Mouse (Mus musculus): ENCODE results near the gene Mtch1. TPM values are rescaled to one million over a fixed set of nuclear protein-coding genes. Genes with fewer than 3 reads are reported as not detected.
"Not testable (repeated sequence)": the region's sequence is repeated elsewhere in the genome, so short reads cannot be mapped to it uniquely, and the experiment has no call there.

Gene Mtch1
- total RNA-seq (2014; fragmentation: Nextera tagmentation), result 82.9 and 101 TPM in 2 replicates
- 78.7 and 86.7 TPM in 2 replicates for total RNA-seq (2017)
- 175 and 181 TPM in 2 replicates for polyA plus RNA-seq (2012)

DNA sequence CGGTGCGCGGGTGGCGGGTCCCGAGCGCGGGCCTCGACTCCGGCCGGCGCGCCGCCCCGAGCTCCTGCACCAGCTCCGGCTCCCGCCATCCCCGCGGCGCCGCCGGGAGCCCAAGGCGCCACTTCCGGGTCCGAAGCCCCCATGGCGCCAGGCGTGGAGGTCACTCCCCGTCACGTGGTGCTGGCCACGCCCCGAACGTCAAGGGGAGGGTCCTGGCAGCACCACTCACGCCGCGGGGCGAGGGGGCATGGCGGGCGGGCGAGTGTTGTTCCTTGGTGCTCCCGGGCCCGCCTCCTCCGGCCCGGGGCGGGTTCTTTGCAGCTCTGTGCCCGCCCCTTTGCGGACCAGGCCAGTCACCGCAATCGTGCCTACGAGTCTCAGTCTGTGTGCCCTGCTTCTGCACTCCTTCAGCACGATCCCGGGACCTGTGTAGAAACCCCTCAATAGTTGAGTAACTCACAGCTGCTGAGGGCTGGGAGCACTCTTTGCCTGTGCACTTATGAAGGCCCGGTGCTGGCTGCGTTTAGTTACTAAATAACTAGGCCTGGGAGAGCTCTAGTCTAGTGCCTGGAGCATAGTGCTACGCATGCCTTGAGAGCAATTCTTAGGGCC is at the start of gene Mtch1:
Gene Mtch1 (minus strand): TSS at position 290 of the 612 bp plus-strand sequence.
- Histone ChIP-seq H3K4me1 (ENCODE audit: insufficient read depth, low read depth, low read length) (peaks cover 38% of the 10 kb centered on the region), H3K4me3 (ENCODE audit: low read depth, low read length) (peak within 1 kb of the TSS; percentile 92), H3K36me3 (replicated peaks) (peaks cover 31% of the 10 kb centered on the region), H3K9me3 (replicated peaks) (no peaks in the 10 kb centered on the region), H3K27me3 (ENCODE audit: insufficient read depth, low read length) (peaks cover 2% of the 10 kb centered on the region; the same call in 1 of the 2 replicates)
- peak; percentile 98 for DNase-seq (ENCODE audit: low spot score)
- peak; percentile 93 for ATAC-seq (ENCODE audit: extremely low read depth, insufficient number of reproducible peaks, low FRiP score, poor library complexity, severe bottlenecking)
- no peak for TF ChIP-seq TAL1 (conservative IDR thresholded peaks at IDR 0.05; ENCODE audit: low read depth, low read length)
- no peak for TF ChIP-seq CTCF (IDR thresholded peaks at IDR 0.05; ENCODE audit: low read depth, low read length)
- TF ChIP-seq GATA2 (IDR thresholded peaks at IDR 0.05; ENCODE audit: borderline replicate concordance, low read depth, low read length), result no peak
- TF ChIP-seq POLR2AphosphoS5 (IDR thresholded peaks at IDR 0.05; ENCODE audit: insufficient replicate concordance, low read depth, low read length), result no peak
- no peak for TF ChIP-seq GATA1 (IDR thresholded peaks at IDR 0.05; ENCODE audit: borderline replicate concordance, low read length)

DNA sequence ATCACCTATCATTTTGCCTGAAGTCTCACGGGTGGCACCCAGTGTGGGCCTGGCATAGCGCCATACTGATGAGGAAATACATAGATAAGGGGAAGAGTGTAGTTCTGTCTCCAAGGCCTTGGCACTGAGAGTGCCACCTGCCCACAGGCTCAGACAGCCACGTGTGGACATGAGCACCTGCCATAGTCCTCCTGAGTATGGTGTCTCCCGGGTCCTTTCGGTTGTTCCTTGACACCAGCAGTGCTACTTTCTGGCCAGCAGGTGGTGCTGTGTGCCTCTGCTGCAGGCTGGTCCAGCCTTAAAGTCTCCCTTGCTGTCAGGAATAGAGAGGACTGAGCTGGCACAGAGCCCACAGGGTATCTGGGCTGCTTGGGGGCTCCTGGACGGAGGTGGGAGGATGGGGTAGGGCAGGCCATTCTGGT is 49.1 kb upstream of the Mtch1 start:
- Histone ChIP-seq H3K4me1 (ENCODE audit: insufficient read depth, low read depth, low read length) (peaks cover 98% of the 10 kb centered on the region), H3K9me3 (replicated peaks) (no peaks in the 10 kb centered on the region), H3K4me3 (ENCODE audit: low read depth, low read length) (peak overlapping the region; percentile 39; the same call in 1 of the 2 replicates), H3K36me3 (replicated peaks) (no peaks in the 10 kb centered on the region), H3K27me3 (ENCODE audit: insufficient read depth, low read length) (no peaks in the 10 kb centered on the region)
- ATAC-seq (ENCODE audit: extremely low read depth, insufficient number of reproducible peaks, low FRiP score, poor library complexity, severe bottlenecking) (peak; percentile 30; the same call in 1 of the 2 replicates), DNase-seq (ENCODE audit: low spot score) (peak; percentile 67)
- TF ChIP-seq CTCF (IDR thresholded peaks at IDR 0.05; ENCODE audit: low read depth, low read length) (peak; percentile 97), GATA1 (IDR thresholded peaks at IDR 0.05; ENCODE audit: borderline replicate concordance, low read length) (no peak)

DNA sequence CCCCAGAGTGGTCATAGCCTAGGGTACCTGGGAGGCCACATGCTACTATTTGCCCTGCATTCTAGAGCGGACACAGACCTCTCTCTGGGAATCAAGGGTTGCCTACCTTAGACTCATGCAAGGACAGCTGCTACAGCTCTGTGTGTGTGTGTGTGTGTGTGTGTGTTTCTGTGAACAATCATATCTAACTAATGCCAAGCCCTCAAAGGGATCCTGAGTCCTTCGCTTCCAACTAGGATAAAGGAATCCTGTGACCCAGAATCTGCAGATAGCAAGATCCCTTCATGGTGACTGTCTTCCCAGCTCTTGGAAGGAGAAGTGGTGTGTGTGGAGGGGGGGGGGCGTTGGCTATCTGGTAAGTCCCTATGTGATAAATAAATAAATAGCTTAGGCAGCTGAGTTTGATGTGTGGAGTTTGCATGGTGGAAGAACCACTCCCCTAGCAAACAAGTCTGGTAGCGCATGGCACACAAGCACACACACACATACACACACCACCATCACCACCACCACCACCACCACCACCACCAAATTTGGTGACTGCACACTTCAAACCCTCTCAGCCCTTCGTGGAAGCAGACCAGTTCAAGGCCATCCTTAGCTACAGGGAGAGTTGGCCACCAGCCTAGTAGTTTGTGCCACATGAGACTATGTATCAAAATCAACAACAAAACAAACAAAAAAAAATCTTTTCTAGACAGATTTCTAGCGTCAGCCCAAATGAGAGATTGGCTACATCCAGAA is 48.5 kb upstream of the Mtch1 start:
- Histone ChIP-seq H3K4me1 (ENCODE audit: insufficient read depth, low read depth, low read length) (peaks cover 97% of the 10 kb centered on the region), H3K36me3 (replicated peaks) (no peaks in the 10 kb centered on the region), H3K27me3 (ENCODE audit: insufficient read depth, low read length) (no peaks in the 10 kb centered on the region), H3K9me3 (replicated peaks) (no peaks in the 10 kb centered on the region), H3K4me3 (ENCODE audit: low read depth, low read length) (peak overlapping the region; percentile 61; the same call in 1 of the 2 replicates)
- DNase-seq (ENCODE audit: low spot score) (no peak), ATAC-seq (ENCODE audit: extremely low read depth, insufficient number of reproducible peaks, low FRiP score, poor library complexity, severe bottlenecking) (no peak)
- TF ChIP-seq TAL1 (conservative IDR thresholded peaks at IDR 0.05; ENCODE audit: low read depth, low read length), result no peak
- no peak for TF ChIP-seq POLR2AphosphoS5 (IDR thresholded peaks at IDR 0.05; ENCODE audit: insufficient replicate concordance, low read depth, low read length)
- no peak for TF ChIP-seq GATA1 (IDR thresholded peaks at IDR 0.05; ENCODE audit: borderline replicate concordance, low read length)

DNA sequence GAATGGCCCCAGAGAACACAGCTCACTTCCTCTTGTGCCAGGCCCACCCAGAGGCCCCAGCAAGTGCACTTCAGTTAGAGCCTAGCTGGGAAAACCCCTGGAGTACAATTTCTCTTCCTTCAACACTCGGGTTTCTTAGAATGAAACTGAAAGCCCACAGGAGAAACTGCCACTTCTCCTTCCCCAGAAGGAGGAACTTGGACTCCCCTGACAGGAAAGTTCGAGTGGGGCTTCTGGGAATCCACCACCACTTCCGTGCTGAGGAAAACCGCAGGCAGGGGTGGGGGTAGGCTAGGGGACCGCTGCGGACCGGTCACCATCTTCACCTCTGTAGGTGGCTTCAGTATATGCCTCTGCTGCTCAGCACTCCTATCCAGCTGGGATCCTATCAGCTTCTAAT is 47.6 kb upstream of the Mtch1 start:
- TF ChIP-seq GATA2 (IDR thresholded peaks at IDR 0.05; ENCODE audit: borderline replicate concordance, low read depth, low read length) (no peak), POLR2AphosphoS5 (IDR thresholded peaks at IDR 0.05; ENCODE audit: insufficient replicate concordance, low read depth, low read length) (no peak), GATA1 (IDR thresholded peaks at IDR 0.05; ENCODE audit: borderline replicate concordance, low read length) (no peak), CTCF (IDR thresholded peaks at IDR 0.05; ENCODE audit: low read depth, low read length) (no peak), TAL1 (conservative IDR thresholded peaks at IDR 0.05; ENCODE audit: low read depth, low read length) (no peak)
- ATAC-seq (ENCODE audit: extremely low read depth, insufficient number of reproducible peaks, low FRiP score, poor library complexity, severe bottlenecking) (peak; percentile 43; the same call in 1 of the 2 replicates), DNase-seq (ENCODE audit: low spot score) (peak; percentile 83)
- H3K4me3 ChIP-seq (ENCODE audit: low read depth, low read length), result peak overlapping the region; percentile 61; the same call in 1 of the 2 replicates
- no peaks in the 10 kb centered on the region for H3K27me3 ChIP-seq (ENCODE audit: insufficient read depth, low read length)
- peaks cover 93% of the 10 kb centered on the region for H3K4me1 ChIP-seq (ENCODE audit: insufficient read depth, low read depth, low read length)
- H3K36me3 ChIP-seq (replicated peaks), result no peaks in the 10 kb centered on the region
- no peaks in the 10 kb centered on the region for H3K9me3 ChIP-seq (replicated peaks)

DNA sequence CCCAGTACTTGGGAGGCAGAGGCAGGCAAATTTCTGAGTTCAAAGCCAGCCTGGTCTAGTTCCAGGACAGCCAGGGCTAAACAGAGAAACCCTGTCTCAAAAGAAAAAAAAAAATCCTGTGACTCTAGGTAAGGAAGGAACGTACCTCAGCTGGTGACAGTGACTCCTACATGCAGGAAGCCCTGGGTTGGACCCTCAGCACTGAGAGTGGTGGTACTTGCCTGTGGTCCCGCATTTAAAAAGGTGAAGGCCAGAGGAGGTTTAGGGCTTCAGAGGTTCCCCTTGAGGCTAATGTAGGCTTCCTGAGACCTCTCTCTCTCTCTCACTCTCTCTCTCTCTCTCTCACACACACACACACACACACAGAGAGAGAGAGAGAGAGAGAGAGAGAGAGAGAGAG is 47.0 kb upstream of the Mtch1 start:
- DNase-seq (ENCODE audit: low spot score); ATAC-seq (ENCODE audit: extremely low read depth, insufficient number of reproducible peaks, low FRiP score, poor library complexity, severe bottlenecking); H3K27me3 ChIP-seq (ENCODE audit: insufficient read depth, low read length); H3K9me3 ChIP-seq (replicated peaks); H3K36me3 ChIP-seq (replicated peaks): not testable (repeated sequence)
- peak overlapping the region; percentile 61; the same call in 1 of the 2 replicates for H3K4me3 ChIP-seq (ENCODE audit: low read depth, low read length)
- H3K4me1 ChIP-seq (ENCODE audit: insufficient read depth, low read depth, low read length), result peaks cover 87% of the 10 kb centered on the region

DNA sequence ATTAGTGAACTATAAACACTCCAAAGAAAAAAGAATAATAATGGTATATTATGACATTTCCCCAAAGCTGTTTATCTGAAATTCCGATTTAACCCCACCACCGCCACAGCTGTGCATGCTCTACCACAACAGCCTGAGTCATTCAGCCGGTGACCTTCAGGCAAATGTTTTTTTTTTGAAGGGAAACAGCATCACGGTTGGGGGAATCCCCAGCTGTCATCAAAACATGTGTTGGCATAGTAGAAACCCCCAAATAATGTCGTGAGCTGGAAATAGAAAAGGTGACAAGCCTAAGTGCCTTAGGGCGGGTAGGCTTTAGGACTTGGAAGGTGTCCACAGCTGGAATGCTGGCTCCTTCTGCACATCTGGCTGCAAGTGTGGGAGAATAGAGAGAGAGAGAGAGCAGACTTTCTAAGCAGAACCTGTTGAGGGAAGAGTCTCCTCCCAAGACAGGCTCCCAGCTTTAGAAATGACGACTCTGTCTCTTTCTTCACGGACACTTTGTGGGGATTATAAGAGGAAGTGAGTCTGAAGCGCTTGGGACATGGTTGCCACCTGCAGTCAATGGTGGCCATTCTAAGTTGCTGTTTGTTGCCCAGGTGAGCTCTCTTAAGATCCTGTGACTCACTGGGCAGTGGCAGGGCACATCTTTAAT is 46.5 kb upstream of the Mtch1 start:
- no peaks in the 10 kb centered on the region for H3K27me3 ChIP-seq (ENCODE audit: insufficient read depth, low read length)
- ATAC-seq (ENCODE audit: extremely low read depth, insufficient number of reproducible peaks, low FRiP score, poor library complexity, severe bottlenecking) (no peak), DNase-seq (ENCODE audit: low spot score) (no peak)
- H3K36me3 ChIP-seq (replicated peaks), result no peaks in the 10 kb centered on the region
- no peaks in the 10 kb centered on the region for H3K9me3 ChIP-seq (replicated peaks)
- TF ChIP-seq CTCF (IDR thresholded peaks at IDR 0.05; ENCODE audit: low read depth, low read length) (no peak), GATA1 (IDR thresholded peaks at IDR 0.05; ENCODE audit: borderline replicate concordance, low read length) (no peak), GATA2 (IDR thresholded peaks at IDR 0.05; ENCODE audit: borderline replicate concordance, low read depth, low read length) (no peak), TAL1 (conservative IDR thresholded peaks at IDR 0.05; ENCODE audit: low read depth, low read length) (no peak), POLR2AphosphoS5 (IDR thresholded peaks at IDR 0.05; ENCODE audit: insufficient replicate concordance, low read depth, low read length) (no peak)
- H3K4me3 ChIP-seq (ENCODE audit: low read depth, low read length), result no peak overlapping the region; the same call in 1 of the 2 replicates
- H3K4me1 ChIP-seq (ENCODE audit: insufficient read depth, low read depth, low read length), result peaks cover 84% of the 10 kb centered on the region
